Mouse (Mus musculus) E14TG2a.4 (cell line): ENCODE measurements around the gene Dpp6.

Experiments used
- CTCF ChIP-seq: conservative IDR thresholded peaks from 2 replicates; pipeline ENCODE4 v1.5.1; 2014; ENCODE audit warnings: low read length
- NANOG ChIP-seq: IDR thresholded peaks from 2 replicates; pipeline ENCODE4 v1.6.1; 2014; ENCODE audit warnings: borderline replicate concordance, low read length, mixed read lengths
- POU5F1 ChIP-seq: IDR thresholded peaks from 2 replicates; pipeline ENCODE4 v1.6.1; 2014; ENCODE audit warnings: low read length, borderline replicate concordance

GRCm38 (mm10) chr5:27184963-27185362 lies 368.0 kb downstream of the Dpp6 start:
- TF ChIP-seq CTCF (no peak), POU5F1 (no peak), NANOG (no peak)
